Mouse (Mus musculus) mesoderm, embryonic 11.5 days (tissue): ENCODE measurements at regions not wholly inside any gene's neighbourhood (a gene's known extent, or its start where the extent isn't known, plus 50 kb on each side); places are given as distances from the start of the nearest gene placed in this dataset.
A peak's percentile ranks its signal among the peaks of the same experiment; 100 is the strongest.
"Not testable (repeated sequence)": the region's sequence is repeated elsewhere in the genome, so short reads cannot be mapped to it uniquely, and the experiment has no call there.

Source experiments
- DNase-seq: peaks from one replicate; pipeline ENCODE4 v3.0.0-alpha.2; 2012; ENCODE audit warnings: low read depth, low spot score

DNA sequence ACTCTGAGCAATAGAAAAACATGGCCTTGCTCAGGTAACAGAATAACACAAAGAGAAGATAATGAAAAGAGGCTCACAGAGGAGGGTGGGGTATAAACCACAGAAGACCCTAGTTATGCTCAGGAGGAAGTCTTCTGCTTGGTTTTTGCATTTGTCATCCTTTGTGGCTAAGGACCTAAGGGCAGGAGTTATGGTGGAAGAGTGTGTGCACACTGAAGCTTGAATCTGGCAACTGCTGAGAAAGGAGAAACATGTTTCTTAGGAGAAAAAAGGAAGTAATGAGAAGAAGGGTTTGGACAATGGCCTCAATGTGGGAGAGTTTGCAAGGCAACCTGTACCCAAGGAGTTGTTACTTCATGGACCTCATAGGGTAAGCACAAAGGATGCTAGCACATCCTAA, 106.8 kb upstream of the Nyap2 start:
- no peak for DNase-seq

DNA sequence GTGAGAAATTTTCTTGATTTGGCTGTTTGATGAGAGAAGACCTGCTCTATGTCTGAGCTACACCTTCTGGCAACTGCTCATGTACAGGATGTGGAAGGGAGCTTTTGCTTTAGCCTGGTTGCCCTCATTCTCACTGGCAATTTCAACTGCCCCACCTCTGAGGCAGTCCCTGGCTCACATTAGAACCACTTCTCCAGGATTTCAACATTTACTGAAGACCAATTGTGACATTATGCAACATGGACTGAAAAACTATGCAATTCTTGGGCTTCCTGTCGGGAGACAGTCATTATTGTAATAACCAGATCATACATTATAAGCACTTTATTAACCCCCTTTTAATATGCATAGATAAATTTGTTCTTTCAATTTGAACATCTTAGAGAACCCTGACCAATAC, 107.6 kb upstream of the Nyap2 start:
- DNase-seq, result no peak

DNA sequence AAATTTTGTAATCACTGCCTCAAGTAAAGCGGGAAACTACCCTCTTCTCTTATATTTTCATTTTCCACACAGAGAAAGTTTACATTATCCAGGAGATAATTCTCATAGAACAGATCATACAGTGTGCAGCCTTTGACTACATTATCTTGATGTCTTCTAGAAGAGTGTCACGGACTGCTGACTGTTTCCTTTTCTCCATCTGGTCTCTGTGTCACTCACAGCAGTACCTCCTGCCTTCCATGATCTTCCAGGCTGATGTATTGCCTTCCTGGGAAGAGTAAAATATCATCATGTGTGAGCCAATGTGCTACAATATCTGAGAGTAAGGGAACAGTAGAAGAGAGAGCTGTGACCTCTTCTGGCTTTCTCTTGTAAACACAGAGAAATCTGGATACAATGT, 111.0 kb upstream of the Nyap2 start:
- DNase-seq, result no peak

DNA sequence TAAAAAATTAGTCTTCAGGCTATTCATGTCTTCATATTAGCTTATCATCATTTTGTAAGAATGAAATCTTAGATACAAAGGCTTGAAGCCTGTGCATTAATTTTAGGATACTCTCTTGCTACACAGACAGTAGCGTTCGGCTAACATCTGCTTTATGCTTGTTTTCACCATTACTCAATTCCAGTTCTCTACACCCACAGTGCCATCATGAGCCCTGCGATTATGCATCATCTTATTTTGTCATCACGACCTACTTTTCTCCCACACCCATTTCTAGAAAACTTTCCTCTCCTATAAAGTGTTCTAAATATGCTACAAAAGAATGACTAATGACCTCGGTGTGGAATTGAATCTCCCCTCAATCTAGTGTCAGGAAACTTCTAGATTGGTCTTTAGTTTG, 112.4 kb upstream of the Nyap2 start:
- DNase-seq, result no peak

DNA sequence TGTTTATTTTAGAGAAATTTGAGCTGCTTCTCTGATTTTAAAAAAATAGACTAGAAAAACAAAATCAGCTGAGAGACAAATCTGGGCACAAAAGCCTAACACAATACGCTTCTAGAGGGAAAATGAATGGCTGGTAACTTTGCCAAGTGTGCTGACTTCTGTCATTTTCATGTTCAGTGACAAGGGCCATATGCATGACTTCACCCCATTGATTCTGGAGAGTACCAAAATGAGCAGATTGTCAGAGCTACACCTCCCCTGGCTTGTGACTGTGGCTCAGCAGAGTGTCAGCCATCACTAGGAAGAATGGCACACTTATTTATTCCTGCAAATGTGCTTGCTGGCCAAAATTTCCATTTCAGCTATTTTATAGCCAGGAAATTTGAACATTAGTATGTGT, 112.9 kb upstream of the Nyap2 start:
- no peak for DNase-seq

DNA sequence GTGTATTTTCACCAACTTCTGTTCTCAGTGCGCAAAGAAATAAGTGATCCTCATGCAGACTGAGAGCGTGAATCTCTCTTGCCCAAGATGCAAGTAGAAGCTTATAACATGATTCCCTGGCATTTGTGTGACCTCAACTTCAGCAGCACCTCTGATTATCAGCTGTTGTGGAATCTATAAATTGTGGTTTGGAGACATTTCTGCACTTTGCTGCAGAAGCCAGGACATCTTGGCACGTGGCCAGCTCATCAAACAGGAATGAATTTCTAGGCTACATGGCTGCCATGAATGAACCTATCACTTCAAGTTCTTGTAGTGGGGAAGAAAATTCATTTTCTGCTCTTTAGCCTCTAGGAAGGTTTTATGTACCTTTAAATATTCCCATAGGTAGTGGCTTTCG, 126.3 kb upstream of the Nyap2 start:
- peak; percentile 18 for DNase-seq

DNA sequence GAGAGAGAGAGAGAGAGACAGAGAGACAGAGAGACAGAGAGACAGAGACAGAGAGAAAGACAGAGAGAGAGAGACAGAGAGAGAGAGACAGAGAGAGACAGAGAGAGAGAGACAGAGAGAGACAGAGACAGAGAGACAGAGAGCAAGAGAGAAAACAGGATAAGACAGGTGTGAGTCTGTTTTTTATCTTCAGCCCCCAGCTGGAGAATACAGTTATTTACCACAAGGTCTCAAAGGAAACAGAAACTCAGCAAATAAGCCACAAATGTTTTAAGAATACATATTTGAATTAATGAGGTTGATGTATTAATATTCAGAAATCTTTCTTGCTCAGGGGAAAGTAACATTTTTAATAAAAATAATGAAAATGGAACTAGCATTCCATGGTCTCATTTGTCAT, 130.7 kb upstream of the Nyap2 start:
- DNase-seq, result not testable (repeated sequence)

DNA sequence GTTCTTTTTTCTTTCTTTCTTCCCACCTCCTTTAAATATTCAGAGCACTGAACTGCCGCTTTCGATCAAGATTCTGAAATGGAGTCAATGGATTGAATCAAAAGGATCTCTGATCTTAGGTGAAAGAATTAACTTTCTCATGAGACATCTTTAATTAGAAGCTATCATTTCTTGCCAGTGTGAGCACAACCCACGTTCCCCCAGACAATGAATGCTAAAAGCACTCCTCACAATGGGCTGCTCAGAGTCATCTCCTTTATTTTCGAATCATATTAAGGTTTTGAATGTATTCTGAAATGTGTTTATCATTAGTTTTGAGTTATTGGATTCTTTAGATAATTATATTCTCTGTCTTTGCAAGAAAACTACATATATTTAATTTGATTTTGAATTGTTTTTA, 137.4 kb upstream of the Nyap2 start:
- DNase-seq, result no peak

DNA sequence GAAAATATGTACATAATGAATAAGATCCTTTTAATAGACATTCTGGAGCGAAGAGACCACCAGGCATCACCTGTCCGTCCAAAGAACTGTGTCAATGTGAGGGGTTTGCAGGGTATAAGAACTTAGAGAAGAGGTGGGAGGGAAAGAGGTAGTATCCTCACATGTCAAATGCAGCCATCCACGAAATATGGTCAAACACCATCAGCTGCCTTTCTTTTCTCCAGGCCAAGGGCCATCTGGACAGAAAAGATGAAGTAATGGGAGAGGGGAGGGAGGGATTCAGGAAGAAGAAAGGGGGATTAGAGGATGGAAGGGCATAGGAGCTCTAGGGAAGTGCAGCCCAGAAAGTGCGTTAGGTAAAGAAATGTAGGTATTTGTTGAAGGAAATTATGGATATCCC, 141.0 kb upstream of the Dock10 start:
- no peak for DNase-seq

DNA sequence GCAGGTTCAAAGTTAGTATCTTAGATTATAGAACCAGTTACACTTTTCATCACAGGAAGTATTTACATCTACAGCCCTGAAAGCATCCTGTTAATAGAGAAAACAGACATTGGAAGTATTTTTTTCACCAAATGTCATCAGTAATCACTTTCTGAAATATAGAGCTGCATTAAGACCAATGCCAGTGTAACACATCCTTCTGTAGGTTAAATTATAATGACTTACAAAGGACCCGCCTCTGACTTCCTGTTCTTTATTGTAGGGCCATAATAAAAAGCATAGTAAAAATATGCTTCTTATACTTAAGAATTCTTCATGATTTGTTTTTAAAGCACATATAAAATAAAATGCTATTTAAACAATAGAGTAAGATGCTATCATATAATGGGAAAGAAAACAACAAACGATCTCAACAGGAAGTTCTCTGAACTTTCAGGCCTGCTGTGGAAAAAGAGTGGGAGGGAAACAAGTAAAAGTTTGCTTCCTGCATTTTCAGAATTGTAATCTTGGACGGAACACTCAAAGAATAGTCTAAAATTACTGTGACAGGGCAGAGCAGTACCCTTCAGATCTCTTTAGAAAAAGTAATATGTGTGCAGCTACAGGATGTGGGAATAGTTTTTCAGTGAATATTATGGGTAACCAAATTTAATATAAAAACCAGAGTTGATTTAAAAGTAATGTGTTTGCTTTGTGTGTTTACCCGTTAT, 116.0 kb upstream of the Dock10 start:
- no peak for DNase-seq

DNA sequence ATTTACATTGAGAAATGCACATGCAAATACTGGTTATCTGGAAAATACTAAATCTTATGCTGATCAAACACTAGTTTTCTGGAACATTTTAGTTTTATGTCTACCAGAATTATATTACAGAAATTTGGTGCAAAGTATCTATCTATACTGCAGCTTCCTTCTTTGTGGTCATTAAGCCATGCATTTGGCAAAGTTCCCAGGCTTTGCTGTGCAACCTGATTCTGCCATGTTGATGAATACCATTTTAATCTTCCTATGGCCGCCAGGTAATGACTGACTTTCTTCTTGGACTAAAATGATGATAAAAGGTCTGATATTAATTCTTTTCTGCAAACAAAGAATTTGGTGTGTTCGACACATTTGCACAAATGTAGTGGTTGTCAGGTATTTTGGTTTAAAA, 115.3 kb upstream of the Dock10 start:
- DNase-seq, result no peak

DNA sequence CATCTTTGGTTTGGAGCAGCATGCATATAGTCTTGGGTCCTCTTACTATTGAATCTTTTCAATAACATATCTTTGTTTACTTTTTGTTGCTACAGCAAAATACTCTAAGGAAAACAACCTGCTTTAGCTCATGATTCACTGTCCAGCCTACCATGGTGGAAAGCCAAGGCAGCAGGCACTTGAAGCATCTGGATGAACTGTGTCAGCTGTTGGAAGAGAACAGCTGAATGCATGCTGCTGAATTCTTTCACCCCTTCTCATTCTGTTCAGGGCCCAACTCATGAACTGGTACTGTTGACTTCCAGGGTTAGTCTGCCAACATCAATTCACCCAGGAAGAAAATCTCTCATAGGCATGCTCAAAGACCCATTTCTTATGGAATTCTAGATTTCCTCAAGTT, 110.5 kb upstream of the Dock10 start:
- DNase-seq, result no peak

DNA sequence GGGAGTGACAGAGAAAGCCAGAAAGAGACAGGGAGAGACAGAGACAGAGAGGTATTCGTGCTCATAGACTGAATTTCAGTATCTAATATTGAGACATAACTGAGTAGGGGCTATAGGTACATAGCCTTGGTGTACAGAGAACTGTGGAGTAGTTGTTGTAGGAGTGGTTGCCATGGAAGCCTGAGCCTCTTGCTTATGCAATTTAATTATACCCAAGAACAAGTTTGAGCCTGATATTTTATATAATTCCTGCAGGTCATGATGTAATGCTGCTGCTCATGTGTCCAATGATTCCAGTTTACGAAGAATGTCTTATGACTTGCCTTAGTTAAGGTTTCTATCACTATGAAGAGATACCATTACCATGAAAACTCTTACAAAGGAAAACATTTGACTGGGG, 98.7 kb upstream of the Dock10 start:
- no peak for DNase-seq

DNA sequence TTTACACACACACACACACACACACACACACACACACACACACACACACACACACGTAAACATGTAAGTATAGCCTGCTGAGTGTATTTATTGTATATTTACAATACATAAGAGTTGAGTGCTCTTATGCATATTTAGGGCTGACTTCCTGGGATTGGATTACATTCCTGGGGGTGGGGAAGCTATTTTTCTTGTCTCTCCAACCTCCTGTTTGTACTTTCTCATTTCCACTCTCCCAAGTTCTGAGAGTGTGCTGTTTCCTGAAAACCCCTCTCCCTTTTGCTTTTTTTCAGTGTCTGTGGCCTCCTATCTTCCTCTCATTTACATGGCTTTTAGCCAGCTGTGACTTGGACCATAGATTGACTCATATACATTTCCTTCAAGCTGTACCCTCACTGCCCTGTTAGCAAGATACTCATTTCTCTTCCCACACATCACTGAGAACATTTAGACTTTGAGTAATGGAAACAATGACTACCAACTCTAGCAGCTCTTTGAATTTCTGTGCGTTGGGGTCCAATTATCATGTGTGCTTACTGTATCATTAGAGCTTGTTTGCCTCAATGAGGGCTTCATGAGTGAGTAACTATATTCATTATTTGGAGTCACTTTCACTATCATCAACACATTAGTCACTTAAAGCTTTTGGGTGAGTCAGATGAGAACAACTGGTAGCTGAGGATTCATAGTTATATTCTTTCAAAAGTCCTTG, 96.8 kb upstream of the Dock10 start:
- DNase-seq, result no peak

DNA sequence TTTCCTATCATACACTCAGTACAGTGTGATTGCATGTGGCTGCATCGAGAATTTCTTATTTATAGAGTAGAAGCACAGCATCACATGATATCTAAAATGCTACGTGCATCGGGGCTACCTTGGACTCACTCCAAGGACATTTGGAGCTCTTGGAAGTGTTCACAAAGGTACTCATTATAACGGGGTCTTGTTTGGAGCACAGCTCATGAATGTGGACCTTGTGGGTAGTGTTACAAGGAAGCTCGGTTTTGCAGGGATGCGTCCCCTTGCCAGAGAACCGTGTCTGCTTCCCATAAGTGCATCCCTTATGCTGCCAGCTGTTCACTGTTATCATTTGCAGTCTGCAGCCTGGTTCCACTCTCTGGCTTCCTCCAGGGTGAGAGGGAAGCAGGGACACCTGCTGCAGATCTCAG, 96.0 kb upstream of the Dock10 start:
- DNase-seq, result peak; percentile 35

DNA sequence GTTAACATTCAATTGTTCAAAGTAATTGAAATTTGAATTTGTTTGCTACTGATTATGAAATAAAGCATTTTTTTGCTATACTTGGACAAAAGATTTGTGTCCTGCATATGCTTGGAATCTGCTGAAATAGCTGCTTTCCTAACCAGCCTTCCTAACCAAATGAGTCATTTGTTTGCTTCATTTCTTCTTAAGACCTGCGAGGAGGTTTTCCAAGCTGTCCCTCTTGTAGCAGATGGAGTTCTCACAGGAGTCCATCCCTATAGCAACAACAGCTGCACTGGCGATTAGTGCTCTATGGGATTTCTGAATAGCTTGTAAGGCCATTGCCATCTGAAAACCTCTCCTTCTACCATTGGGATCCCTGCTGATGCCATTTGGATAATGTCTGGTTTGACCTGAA, 94.4 kb upstream of the Dock10 start:
- no peak for DNase-seq

DNA sequence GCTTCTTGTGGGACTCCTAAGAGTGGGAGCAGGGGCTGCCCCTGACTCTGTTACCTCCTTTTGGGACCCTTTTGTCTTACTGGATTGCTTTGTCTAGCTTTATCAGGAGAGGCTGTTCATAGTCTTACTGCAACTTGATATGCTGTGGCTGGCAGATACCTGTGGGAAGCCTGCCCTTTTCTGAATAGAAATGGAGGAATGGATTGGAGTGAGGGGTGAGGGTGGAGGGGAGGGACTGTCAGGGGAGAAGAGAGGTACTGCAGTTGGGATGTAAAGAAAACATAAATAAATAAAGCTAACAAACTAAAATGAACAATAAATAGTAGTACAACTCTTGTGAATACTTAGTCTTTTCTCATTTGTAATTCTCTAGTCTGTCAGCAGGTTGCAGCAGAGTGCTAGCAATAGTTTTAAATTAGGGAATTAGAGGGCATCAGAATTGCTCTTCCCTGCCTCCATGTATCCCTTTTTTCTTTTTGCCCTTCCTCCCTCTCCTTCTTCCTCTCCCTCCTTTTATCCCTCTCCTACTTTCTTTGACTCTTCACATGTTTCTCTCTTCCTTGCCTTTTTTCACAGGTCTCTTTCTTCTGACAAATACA, 72.0 kb upstream of the Dock10 start:
- DNase-seq, result no peak

DNA sequence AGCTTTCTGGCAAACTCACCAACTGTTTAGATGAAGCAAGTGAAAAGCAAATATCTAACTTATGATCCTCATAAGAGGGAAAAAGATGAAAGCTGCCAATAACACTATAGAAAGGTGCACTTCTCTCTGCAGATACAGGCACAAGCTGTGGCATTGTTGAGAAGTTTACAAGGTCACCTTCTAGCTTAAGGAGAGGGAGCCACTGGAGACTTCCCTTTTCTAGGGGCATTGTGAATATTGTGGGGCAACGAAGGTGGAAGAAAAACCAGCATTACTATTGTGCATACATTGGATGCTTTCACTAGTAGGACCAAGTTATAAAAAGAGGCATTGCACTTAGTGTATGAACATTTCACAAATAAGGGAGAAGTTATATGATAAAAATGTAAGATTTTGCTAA, 68.1 kb upstream of the Dock10 start:
- DNase-seq, result no peak

DNA sequence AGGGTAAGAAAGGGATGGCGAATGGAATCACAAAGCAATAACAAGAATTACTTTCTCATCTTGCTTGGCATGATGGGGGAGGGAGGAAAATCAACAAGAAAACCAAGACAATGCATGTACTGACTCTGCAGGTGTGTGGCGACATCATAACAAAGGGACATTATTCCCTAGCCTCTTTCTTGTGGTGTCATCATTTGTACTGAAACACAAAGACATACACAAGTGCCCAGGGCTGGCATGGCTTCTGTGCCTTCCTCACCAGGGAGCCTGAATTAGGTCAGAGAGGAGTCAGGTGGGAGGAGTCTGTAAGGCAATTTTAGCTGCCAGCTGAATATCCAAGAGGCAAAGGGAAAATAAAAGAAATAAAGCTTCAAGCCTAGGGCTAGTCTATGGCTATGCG, 65.6 kb upstream of the Dock10 start:
- no peak for DNase-seq

DNA sequence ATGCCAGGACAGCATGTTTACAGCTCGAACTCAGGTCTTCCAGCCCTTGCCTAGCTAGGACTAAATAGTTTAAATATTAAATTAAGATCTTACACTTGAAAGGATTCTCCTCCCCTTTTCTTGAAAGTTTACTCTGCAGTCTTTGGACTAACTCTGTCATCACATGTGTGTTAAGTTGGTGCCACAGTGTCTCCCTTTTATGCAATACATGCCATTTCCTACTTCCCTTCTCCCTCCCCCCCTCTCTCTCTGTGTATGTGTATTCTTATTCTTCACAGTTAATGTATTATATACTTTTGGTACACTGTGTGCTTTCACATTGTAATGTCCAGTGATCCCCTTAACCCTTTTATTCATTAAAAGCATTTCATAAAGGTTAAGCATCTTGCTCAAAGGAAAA, 63.9 kb upstream of the Dock10 start:
- no peak for DNase-seq

DNA sequence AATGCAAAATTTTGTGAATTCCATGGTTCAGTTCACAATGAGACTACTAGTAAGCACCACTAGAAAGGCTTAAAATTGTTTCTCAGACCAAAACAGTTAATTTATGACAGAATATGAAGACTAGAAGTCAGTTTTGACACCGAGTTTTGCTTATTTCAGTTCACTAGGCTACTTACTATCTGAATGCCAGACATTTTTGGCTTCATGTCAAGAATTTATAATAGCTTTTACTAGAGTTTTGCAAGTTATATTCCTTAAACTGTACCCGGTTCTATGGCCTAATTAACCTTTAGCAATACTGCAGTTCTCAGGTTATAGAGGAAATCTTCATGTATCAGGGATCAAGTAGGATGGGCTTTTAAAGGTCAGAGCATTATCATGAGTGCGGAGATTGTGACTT, 54.6 kb upstream of the Dock10 start:
- DNase-seq, result no peak
